Mouse (Mus musculus) spleen, adult 2 months (tissue): ENCODE measurements around the gene Auh. TPM values are rescaled to one million over a fixed set of nuclear protein-coding genes. Genes with fewer than 3 reads are reported as not detected.
A peak's percentile ranks its signal among the peaks of the same experiment; 100 is the strongest.

Source experiments
- DNase-seq, 2 experiments: peaks; one replicate each; pipeline versions ENCODE4 v3.0.0 to v3.0.0-alpha.2; 2012 to 2021; ENCODE audit warnings: low spot score in 2 of 2, low read depth in 1 of 2
- H3K27ac ChIP-seq: fragments of 200-500 bp; 2 replicates; pipeline ENCODE4 v1.5.1; 2012; ENCODE audit warnings: low read length, inconsistent platforms; ENCODE audit not compliant: insufficient read depth
- H3K27me3 ChIP-seq: fragments of 200-500 bp; 2 replicates; pipeline ENCODE4 v1.6.1; 2012; ENCODE audit warnings: mild to moderate bottlenecking, moderate library complexity, low read length, inconsistent platforms; ENCODE audit not compliant: control insufficient read depth, insufficient read depth
- H3K36me3 ChIP-seq: fragments of 200-500 bp; 2 replicates; pipeline ENCODE4 v1.6.1; 2012; ENCODE audit warnings: mild to moderate bottlenecking, low read length, inconsistent platforms; ENCODE audit not compliant: control insufficient read depth, insufficient read depth
- H3K4me1 ChIP-seq: fragments of 200-500 bp; 2 replicates; pipeline ENCODE4 v1.6.1; 2011; ENCODE audit warnings: inconsistent platforms; ENCODE audit not compliant: control insufficient read depth, insufficient read depth, insufficient read length
- H3K4me3 ChIP-seq: fragments of 200-500 bp; 2 replicates; pipeline ENCODE4 v1.5.1; 2011; ENCODE audit warnings: mild to moderate bottlenecking, inconsistent platforms; ENCODE audit not compliant: insufficient read depth, insufficient read length; ENCODE audit errors: extremely low read depth
- CTCF ChIP-seq: fragments of 200-500 bp; IDR thresholded peaks from 2 replicates; pipeline ENCODE4 v1.5.1; 2011; ENCODE audit warnings: mild to moderate bottlenecking, inconsistent platforms; ENCODE audit not compliant: insufficient read depth, insufficient read length, insufficient replicate concordance; ENCODE audit errors: extremely low read depth
- POLR2A ChIP-seq: fragments of 200-500 bp; IDR thresholded peaks from 2 replicates; pipeline ENCODE4 v1.6.1; 2011; ENCODE audit warnings: low read depth, low read length, inconsistent platforms
- WGBS: fragments of 180-500 bp; shearing (Covaris S2); methylation state at CpG from one replicate; pipeline ENCODE4 v1.1.7; 2018; 5-methylcytosine and 5-hydroxymethylcytosine counted together
- polyA plus RNA-seq: library from polyadenylated mRNA; depleted of rRNA; stranded (reverse); fragments of >200 nt; gene quantifications from 2 replicates; pipeline ENCODE4 v1.2.3, GENCODE M21; 2012

Auh gene
- polyA plus RNA-seq, 1 experiment = 15.0 TPM

DNA sequence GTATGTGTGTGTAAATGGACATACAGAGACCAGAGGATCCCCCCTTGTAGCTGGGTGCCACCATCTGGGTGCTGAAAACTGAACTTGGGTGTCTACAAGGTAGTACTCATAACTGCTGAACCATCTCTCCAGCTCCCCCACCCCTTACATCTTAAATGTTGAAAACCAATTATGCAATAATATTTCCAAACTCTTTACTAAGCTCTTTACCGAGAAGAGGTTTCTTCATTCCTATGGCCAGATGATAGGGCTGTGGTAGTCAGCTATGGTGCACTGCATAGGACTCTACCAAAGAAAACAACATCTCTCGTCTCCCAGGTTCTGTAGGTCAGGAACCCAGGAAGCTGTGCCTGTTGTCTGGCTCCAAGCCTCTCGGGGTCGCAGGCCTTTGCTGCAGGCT lies 83.9 kb downstream of the Auh start:
- Histone ChIP-seq H3K36me3 (0 out of 2 replicates have a peak, but pooled peaks cover 2% of the 10 kb centered on the region), H3K27ac (no peak overlapping the region), H3K27me3 (no peaks in the 10 kb centered on the region), H3K4me3 (no peak overlapping the region), H3K4me1 (no peaks in the 10 kb centered on the region)
- DNase-seq = no peak
- WGBS = 92% methylated on average over 4 of the region's 4 CpGs
- TF ChIP-seq CTCF = no peak
- no peak for TF ChIP-seq POLR2A

DNA sequence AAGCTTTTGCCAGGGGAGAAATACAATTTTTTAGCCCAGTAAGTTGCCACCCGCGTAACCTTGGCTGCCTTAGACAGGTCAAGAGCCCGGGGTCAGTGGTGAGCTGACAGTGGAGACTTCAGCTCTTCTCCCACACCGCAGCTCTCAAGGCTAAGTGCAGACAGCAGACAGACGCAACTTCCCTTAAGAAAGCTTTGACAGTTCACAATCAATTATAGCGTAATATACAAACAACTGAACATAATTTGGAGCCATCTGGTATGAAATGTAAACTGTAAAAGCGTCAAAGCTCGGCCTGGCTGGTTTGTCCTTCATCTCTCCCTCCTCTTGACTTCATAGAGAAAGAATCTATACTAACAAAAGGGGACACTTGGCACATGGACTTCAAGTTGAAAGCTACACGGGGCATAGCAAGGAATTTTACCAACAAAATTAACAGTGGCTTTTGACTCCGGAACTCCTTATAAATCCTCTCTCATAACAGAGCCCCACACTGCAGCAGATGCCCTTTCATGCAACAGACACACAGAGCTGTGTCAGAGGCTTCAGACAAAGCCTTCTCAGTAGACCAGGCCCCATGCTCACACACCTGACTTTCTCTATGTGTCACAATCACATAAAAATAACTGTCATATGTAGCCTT lies 85.8 kb downstream of the Auh start:
- Histone ChIP-seq H3K27me3 (no peaks in the 10 kb centered on the region), H3K4me1 (no peaks in the 10 kb centered on the region), H3K36me3 (peaks cover 2% of the 10 kb centered on the region; the same call in 1 of the 2 replicates), H3K4me3 (no peak overlapping the region), H3K27ac (no peak overlapping the region)
- WGBS = 85% methylated on average over 10 of the region's 10 CpGs
- no peak for DNase-seq
- no peak for TF ChIP-seq CTCF
- no peak for TF ChIP-seq POLR2A

DNA sequence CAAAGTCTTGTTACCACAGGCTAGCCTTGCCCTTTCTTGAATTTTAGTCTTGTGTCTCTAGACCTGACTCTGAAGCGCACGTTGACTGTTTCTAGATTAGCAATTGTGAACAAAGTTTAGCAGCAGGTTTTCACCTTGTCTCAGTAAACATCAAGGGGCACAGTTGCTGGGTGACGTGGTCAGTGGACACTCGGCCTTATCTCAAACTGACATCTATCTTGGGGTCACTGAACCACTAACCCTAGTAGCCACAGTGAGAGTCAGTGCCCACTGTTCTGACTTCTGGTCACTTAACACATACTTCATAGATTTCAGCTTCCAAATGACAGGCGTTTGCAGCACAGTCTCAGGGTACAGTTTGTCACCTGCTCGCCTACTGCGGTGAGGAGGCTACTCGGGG lies 93.2 kb downstream of the Auh start:
- no peak for DNase-seq
- H3K4me1 ChIP-seq = no peaks in the 10 kb centered on the region
- WGBS = 90% methylated on average over 8 of the region's 8 CpGs
- H3K27me3 ChIP-seq = no peaks in the 10 kb centered on the region
- no peak overlapping the region for H3K4me3 ChIP-seq
- peaks cover 9% of the 10 kb centered on the region for H3K36me3 ChIP-seq
- H3K27ac ChIP-seq = no peak overlapping the region
- TF ChIP-seq POLR2A (no peak), CTCF (no peak)

DNA sequence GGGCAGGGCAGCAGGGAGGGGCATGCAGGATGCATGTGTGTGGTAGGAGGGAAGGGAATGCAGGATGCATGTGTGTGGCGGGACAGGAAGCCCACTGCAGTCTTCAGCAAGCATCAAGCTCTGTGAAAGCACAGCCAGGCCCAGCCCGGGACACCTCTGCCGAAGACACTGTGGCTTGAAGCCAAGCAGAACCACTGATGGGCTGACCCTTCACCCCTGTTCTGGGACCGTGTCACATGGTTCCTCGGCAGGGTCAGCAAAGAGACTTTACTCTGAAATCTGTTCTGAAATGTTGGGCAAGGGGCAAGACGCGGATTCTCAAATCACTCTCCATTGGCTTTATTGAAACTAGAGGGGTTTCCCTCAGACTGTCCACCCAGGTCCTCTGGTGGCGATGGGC lies 94.9 kb downstream of the Auh start:
- 92% methylated on average over 8 of the region's 8 CpGs for WGBS
- peaks cover 7% of the 10 kb centered on the region for H3K36me3 ChIP-seq
- TF ChIP-seq POLR2A = no peak
- no peak for TF ChIP-seq CTCF
- no peak overlapping the region for H3K4me3 ChIP-seq
- no peak overlapping the region for H3K27ac ChIP-seq
- no peak for DNase-seq
- no peaks in the 10 kb centered on the region for H3K27me3 ChIP-seq
- H3K4me1 ChIP-seq = peaks cover under 1% of the 10 kb centered on the region; the same call in 1 of the 2 replicates

DNA sequence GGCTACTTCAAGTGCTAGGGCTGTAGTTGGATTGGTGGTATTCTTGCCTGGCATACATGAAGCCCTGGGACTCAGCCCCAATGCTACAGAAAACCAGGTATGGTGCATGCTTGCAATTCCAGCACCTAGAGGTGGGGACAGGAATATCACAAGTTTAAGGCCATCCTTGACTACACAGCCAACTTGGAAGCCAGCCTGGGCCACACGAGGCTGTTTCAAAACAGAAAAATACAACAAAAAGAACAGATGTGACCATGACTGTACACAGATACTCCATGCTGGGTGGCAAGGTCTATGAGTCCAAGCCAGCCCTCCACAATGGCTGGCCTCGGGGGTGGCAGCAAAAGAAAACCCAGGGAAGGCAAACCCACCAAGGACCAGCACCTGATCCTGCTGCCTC lies 95.7 kb downstream of the Auh start:
- Histone ChIP-seq H3K27ac (no peak overlapping the region), H3K36me3 (peaks cover 7% of the 10 kb centered on the region), H3K27me3 (no peaks in the 10 kb centered on the region), H3K4me1 (peaks cover 3% of the 10 kb centered on the region; the same call in 1 of the 2 replicates), H3K4me3 (no peak overlapping the region)
- WGBS = 89% methylated on average over 2 of the region's 2 CpGs
- DNase-seq = no peak
- no peak for TF ChIP-seq CTCF
- no peak for TF ChIP-seq POLR2A

DNA sequence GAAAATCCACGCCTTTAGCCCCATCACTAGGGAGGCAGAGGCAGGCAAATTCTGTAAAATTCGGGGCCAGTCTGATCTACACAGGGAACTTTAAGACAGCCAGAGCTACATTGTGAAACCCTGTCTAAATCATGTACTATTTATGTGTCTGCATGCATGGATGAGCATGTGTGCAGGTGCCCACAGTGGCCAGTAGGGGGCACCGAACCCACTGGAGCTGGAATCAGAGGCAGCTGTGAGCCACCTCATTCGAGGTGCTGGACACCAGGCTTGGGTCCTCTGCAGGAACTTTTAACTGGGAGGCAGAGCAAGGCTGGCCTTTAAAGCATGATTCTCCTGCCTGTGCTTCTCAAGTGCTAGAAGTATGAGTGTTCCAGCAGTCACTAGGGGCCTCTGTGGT lies 96.3 kb downstream of the Auh start:
- WGBS = 71% methylated on average over 4 of the region's 4 CpGs
- Histone ChIP-seq H3K4me1 (peaks cover 3% of the 10 kb centered on the region; the same call in 1 of the 2 replicates), H3K27ac (no peak overlapping the region)

More for the DNA sequence above, 96.3 kb downstream of the Auh start:
- Histone ChIP-seq H3K27me3 (no peaks in the 10 kb centered on the region), H3K36me3 (peaks cover 6% of the 10 kb centered on the region), H3K4me3 (no peak overlapping the region)
- peak in 1 of 2 experiments; percentile 25 for DNase-seq
- TF ChIP-seq POLR2A (no peak), CTCF (peak; percentile 65; the same call in 1 of the 2 replicates)
